Mouse (Mus musculus) forebrain, embryonic 14.5 days (tissue): Measurements from ENCODE around the gene Wdr43. TPM values are rescaled to one million over a fixed set of nuclear protein-coding genes. Genes with fewer than 3 reads are reported as not detected.
"Not testable (repeated sequence)": the region's sequence is repeated elsewhere in the genome, so short reads cannot be mapped to it uniquely, and the experiment has no call there.

ENCODE experiments used
- ATAC-seq: fragments of 200-750 bp; cut with Nextera tagmentation; 2 replicates; pipeline ENCODE4 v1.8.0; 2017; ENCODE audit warnings: mild to moderate bottlenecking, moderate library complexity
- DNase-seq: peaks from one replicate; pipeline ENCODE4 v3.0.0-alpha.2; 2015; ENCODE audit warnings: low spot score
- H3K27ac ChIP-seq: fragments of 300-500 bp; sonication (generic); 2 replicates; pipeline ENCODE4 v1.5.1; 2014; ENCODE audit warnings: low read depth, mild to moderate bottlenecking, control low read depth, low read length, moderate library complexity
- H3K27me3 ChIP-seq: fragments of 300-500 bp; sonication (generic); replicated peaks from 2 replicates; pipeline ENCODE4 v1.6.1; 2014; ENCODE audit warnings: low read length, control low read depth, mixed read lengths; ENCODE audit not compliant: control insufficient read depth, insufficient read depth
- H3K36me3 ChIP-seq: fragments of 300-500 bp; sonication (generic); 2 replicates; pipeline ENCODE4 v1.6.1; 2014; ENCODE audit warnings: low read length, control low read depth; ENCODE audit not compliant: control insufficient read depth, insufficient read depth
- H3K4me1 ChIP-seq: fragments of 300-500 bp; sonication (generic); 2 replicates; pipeline ENCODE4 v1.6.1; 2014; ENCODE audit warnings: antibody characterized with exemption, low read length, control low read depth; ENCODE audit not compliant: control insufficient read depth, insufficient read depth
- H3K4me2 ChIP-seq: fragments of 300-500 bp; sonication (generic); 2 replicates; pipeline ENCODE4 v1.6.1; 2014; ENCODE audit warnings: mild to moderate bottlenecking, control low read depth, low read length
- H3K4me3 ChIP-seq: fragments of 300-500 bp; sonication (generic); 2 replicates; pipeline ENCODE4 v1.5.1; 2014; ENCODE audit warnings: low read depth, low read length, control low read depth
- H3K9ac ChIP-seq: fragments of 300-500 bp; sonication (generic); 2 replicates; pipeline ENCODE4 v1.6.1; 2014; ENCODE audit warnings: mild to moderate bottlenecking, low read length, control low read depth, moderate library complexity
- H3K9me3 ChIP-seq: fragments of 300-500 bp; sonication (generic); replicated peaks from 2 replicates; pipeline ENCODE4 v1.6.1; 2016; ENCODE audit warnings: low read length, control low read depth, mixed read lengths; ENCODE audit not compliant: control insufficient read depth
- WGBS: fragments of 180-500 bp; shearing (Covaris S2); extraction: QIAGEN DNeasy Blood & Tissue Kit; methylation state at CpG from one replicate; pipeline ENCODE4 v1.1.7; 2014; 5-methylcytosine and 5-hydroxymethylcytosine counted together
- polyA plus RNA-seq: library from polyadenylated mRNA; unstranded; fragments of >200 nt; fragmentation: Nextera tagmentation; extraction: Ambion mirVana; gene quantifications from 2 replicates; pipeline ENCODE4 v1.2.1, GENCODE M21; 2014

Wdr43 gene
- polyA plus RNA-seq, 1 experiment from 2014 or later = 56.6 TPM

DNA sequence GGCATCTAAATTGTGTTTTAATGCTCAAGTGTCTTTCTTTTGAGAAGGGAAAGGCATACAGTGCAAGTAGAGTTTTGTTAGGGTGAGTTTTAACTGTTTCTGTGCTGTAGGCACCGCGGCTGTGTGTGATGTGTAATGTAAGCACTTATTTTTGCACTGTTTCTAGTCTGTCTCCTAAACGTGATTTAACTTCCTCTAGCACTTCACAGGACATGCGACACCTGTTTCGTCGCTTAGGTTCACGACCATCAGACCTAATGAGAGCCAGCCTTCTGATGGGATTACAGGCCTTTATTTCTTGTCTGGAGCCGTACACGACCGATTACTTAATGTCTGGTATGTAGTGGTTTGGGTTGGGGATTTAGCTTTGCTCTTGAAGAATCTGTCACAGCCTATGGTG, 16.1 kb downstream of the Wdr43 start:
- Histone ChIP-seq H3K27me3 (no peaks in the 10 kb centered on the region), H3K27ac (no peak overlapping the region), H3K4me2 (no peak overlapping the region), H3K9me3 (no peaks in the 10 kb centered on the region), H3K9ac (no peak overlapping the region), H3K4me3 (no peak overlapping the region), H3K36me3 (peaks cover 73% of the 10 kb centered on the region), H3K4me1 (no peaks in the 10 kb centered on the region)
- 86% methylated on average over 10 of the region's 10 CpGs for WGBS
- DNase-seq (no peak), ATAC-seq (no peak)

DNA sequence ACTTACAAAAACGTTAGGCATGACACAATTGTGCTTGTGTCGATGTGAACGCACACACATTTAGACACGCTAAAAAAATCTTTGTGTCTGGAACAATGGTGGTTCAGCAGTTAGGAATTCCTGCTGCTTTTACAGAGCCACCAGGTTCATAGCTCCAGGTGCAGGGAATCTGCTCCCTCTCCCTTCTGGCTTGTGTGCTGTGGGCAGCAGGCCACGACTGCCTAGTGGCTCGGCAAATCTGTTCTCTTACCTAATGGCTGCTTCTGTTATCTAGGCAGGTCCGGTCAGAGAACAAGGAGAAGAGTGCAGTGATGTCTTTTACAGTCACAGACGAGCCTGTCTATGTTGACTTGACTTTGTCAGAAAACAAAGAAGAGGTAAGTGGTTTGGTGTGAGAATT, 17.7 kb downstream of the Wdr43 start:
- no peak overlapping the region for H3K9ac ChIP-seq
- DNase-seq (no peak), ATAC-seq (no peak)
- no peaks in the 10 kb centered on the region for H3K9me3 ChIP-seq
- no peak overlapping the region for H3K4me3 ChIP-seq
- no peaks in the 10 kb centered on the region for H3K27me3 ChIP-seq
- peaks cover 71% of the 10 kb centered on the region for H3K36me3 ChIP-seq
- 91% methylated on average over 8 of the region's 8 CpGs for whole genome bisulfite sequencing
- no peaks in the 10 kb centered on the region for H3K4me1 ChIP-seq
- no peak overlapping the region for H3K4me2 ChIP-seq
- no peak overlapping the region for H3K27ac ChIP-seq

DNA sequence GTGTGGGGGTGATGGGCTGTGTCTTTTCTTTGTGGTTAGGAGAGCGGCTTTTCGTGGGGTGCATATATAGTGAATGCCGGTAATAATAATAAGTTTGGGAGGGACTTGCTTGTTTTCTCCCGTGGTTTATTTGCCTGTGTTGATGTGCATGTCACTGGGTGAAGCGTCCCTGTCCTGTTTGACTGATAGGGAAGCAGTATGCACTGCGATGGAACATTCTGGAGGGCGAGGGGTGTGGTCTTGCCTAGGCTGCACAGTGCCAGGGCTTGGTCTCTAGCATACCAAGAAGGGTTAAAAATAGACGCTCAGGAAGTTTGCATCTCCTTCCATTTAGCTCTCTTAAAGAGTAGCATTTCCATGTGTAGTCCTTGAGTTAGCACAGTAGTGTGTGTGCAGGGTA, 21.1 kb downstream of the Wdr43 start:
- no peak for DNase-seq

DNA sequence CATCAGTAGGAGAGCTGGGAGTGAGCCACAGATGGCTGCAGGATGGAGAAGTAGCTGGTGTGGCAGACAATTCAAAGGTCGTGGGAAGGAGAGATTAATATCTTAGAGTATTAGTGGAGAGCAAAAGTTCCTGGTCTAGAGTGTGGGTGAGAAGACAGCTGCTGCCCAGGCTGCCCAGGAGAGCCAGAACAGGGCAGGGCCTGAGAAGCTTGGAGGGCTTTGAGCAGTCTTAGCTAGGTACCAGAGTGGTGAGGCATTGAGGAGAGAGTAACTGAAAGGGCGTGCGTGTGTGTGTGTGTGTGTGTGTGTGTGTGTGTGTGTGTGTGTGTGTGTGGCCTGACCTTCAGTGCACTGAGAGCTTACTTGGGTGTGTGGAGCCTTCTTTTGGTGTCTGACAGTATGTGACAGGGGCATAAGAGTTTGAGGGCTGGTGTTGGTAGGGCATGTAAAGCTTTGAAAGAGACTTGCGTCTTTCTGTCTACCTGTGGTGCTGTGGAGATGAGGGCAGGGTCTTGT, 22.1 kb downstream of the Wdr43 start:
- H3K4me1 ChIP-seq = no peaks in the 10 kb centered on the region
- no peak overlapping the region for H3K4me2 ChIP-seq
- peaks cover 89% of the 10 kb centered on the region for H3K36me3 ChIP-seq
- DNase-seq (no peak), ATAC-seq (no peak)
- no peaks in the 10 kb centered on the region for H3K27me3 ChIP-seq
- H3K4me3 ChIP-seq = no peak overlapping the region
- no peaks in the 10 kb centered on the region for H3K9me3 ChIP-seq
- no peak overlapping the region for H3K27ac ChIP-seq
- 87% methylated on average over 4 of the region's 4 CpGs for WGBS
- no peak overlapping the region for H3K9ac ChIP-seq

More for the DNA sequence above, 21.1 kb downstream of the Wdr43 start:
- H3K4me2 ChIP-seq = no peak overlapping the region
- no peak overlapping the region for H3K27ac ChIP-seq
- no peaks in the 10 kb centered on the region for H3K9me3 ChIP-seq
- no peaks in the 10 kb centered on the region for H3K27me3 ChIP-seq
- no peak overlapping the region for H3K9ac ChIP-seq
- H3K4me1 ChIP-seq = no peaks in the 10 kb centered on the region
- peaks cover 88% of the 10 kb centered on the region for H3K36me3 ChIP-seq
- no peak for ATAC-seq
- no peak overlapping the region for H3K4me3 ChIP-seq
- 94% methylated on average over 8 of the region's 8 CpGs for WGBS

DNA sequence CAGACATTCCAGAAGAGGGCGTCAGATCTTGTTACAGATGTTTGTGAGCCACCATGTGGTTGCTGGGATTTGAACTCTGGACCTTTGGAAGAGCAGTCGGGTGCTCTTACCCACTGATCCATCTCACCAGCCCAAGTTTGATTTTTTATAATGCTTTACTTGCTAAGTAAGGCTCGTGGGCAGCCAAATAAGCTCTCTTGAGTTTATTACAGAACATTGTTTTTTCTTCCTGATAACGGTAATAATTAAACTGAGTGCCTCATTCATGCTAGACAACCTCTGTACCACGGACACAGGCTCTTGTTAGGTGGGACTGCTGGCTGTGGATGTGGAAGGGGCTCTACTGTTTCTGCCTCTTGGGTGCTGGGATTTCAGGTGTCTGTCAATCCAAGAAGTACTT, 23.4 kb downstream of the Wdr43 start:
- DNase-seq, H3K27me3 ChIP-seq, H3K9ac ChIP-seq, H3K4me1 ChIP-seq, H3K4me3 ChIP-seq, H3K27ac ChIP-seq, ATAC-seq, H3K4me2 ChIP-seq, H3K9me3 ChIP-seq: not testable (repeated sequence)
- H3K36me3 ChIP-seq = peaks cover 84% of the 10 kb centered on the region
- WGBS = 88% methylated on average over 5 of the region's 5 CpGs

DNA sequence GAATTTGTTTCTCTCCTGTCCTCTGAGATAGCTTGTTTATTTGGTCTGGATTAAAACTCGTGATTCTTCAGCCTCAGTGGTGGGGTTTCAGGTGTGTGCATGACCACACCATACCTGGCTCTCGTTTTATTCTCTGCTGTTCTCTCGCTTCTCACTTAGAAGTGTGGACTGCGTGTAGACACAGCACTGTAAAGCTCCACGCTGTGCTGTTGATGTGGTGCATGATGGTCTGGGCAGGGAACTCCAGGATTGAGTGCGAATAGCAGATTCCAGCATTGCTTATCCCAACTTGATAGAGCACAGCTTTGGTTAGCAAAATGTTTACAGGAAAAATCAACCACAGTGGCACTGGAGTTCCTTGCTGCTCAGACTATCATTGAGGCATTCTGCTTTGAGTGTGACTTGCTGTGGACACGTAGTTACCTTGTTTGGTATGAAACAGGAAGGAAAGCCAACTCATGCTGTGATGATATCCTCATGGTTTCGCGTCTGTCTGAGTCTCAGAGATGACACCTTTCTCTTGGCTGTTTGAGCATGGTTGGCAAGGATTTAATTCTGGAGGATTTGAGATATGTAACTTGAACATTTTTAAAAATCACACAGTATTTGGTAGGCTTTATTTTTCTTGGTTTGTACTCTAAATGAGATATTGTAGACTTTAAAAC, 24.9 kb downstream of the Wdr43 start:
- Histone ChIP-seq H3K27ac (no peak overlapping the region), H3K9me3 (no peaks in the 10 kb centered on the region), H3K27me3 (no peaks in the 10 kb centered on the region), H3K4me3 (no peak overlapping the region), H3K36me3 (peaks cover 80% of the 10 kb centered on the region), H3K9ac (no peak overlapping the region), H3K4me2 (no peak overlapping the region), H3K4me1 (no peaks in the 10 kb centered on the region)
- 90% methylated on average over 9 of the region's 9 CpGs for WGBS
- ATAC-seq (no peak), DNase-seq (peak; percentile 20)

DNA sequence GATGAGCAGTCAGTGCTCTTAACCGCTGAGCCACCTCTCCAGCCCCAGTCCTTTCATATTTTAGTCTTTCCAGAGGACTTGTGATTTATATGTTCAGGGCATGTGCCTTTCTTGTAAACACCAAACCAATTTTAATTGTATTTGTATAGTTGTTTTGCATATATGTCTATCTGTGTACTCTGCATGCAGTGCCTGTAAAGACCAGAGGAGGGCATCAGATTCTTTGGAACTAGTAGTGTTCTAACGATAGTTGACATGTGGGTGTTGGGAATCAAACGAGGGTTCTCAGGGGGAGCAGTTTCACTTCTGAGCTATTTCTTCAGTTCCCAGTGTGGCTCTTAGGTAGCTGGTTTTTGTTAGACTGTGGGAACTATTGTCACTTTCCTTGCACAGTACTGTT, 26.5 kb downstream of the Wdr43 start:
- Histone ChIP-seq H3K9me3 (no peaks in the 10 kb centered on the region), H3K4me2 (no peak overlapping the region), H3K27ac (no peak overlapping the region), H3K9ac (no peak overlapping the region), H3K4me1 (no peaks in the 10 kb centered on the region), H3K27me3 (no peaks in the 10 kb centered on the region), H3K4me3 (no peak overlapping the region), H3K36me3 (peaks cover 75% of the 10 kb centered on the region)
- DNase-seq (no peak), ATAC-seq (no peak)
- 82% methylated on average over 3 of the region's 3 CpGs for WGBS

DNA sequence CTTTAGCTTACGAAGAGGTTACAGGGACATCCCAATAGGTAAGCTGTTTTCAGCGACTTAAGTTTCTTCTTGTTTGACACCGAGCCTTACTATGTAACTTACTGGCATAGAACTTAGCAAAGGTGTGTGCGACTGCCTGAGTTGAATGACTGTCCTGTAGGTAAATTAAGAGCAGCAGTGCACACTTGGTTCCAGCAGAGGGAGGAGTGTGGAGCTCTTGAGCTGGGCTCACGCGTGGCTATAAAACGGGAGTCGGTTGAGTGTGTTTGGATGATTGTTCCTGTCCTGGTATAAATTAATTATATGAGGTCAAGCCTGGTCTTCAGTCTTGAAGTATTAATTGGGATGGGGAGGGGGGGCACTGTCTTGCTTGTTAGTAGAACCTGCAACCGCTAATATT, 34.3 kb downstream of the Wdr43 start:
- Histone ChIP-seq H3K27ac (no peak overlapping the region), H3K27me3 (no peaks in the 10 kb centered on the region), H3K36me3 (peaks cover 67% of the 10 kb centered on the region), H3K9me3 (no peaks in the 10 kb centered on the region), H3K9ac (no peak overlapping the region), H3K4me3 (no peak overlapping the region), H3K4me1 (no peaks in the 10 kb centered on the region), H3K4me2 (no peak overlapping the region)
- DNase-seq (no peak), ATAC-seq (no peak)
- 94% methylated on average over 9 of the region's 9 CpGs for WGBS

DNA sequence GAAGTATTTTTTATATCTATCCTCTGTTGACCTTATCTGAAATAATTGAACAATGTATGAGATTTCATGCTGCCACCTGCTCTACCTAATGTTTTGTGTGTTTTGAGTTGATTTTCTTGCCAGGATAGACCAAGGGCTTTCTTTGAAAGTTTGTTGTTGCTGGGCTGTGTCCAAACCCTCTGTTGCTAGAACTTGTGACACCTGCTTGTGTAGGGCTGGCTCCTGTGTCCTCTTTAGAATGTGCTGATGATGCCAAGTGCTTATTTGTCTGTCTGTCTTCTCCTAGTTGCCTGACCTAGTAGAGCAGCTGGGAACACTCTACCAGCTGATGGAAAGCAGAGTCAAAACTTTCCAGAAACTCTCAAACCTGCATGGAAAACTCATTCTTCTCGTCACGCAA, 36.8 kb downstream of the Wdr43 start:
- no peaks in the 10 kb centered on the region for H3K27me3 ChIP-seq
- no peak overlapping the region for H3K4me2 ChIP-seq
- no peak overlapping the region for H3K27ac ChIP-seq
- no peak overlapping the region for H3K9ac ChIP-seq
- WGBS = 97% methylated on average over 2 of the region's 2 CpGs
- H3K9me3 ChIP-seq = no peaks in the 10 kb centered on the region
- DNase-seq = no peak
- H3K4me3 ChIP-seq = no peak overlapping the region
- ATAC-seq = no peak
- H3K36me3 ChIP-seq = peaks cover 73% of the 10 kb centered on the region
- no peaks in the 10 kb centered on the region for H3K4me1 ChIP-seq
